Mouse (Mus musculus): ENCODE measurements around the gene Amy2a1.
"Not testable (repeated sequence)": the region's sequence is repeated elsewhere in the genome, so short reads cannot be mapped to it uniquely, and the experiment has no call there.

Gene Amy2a1

DNA sequence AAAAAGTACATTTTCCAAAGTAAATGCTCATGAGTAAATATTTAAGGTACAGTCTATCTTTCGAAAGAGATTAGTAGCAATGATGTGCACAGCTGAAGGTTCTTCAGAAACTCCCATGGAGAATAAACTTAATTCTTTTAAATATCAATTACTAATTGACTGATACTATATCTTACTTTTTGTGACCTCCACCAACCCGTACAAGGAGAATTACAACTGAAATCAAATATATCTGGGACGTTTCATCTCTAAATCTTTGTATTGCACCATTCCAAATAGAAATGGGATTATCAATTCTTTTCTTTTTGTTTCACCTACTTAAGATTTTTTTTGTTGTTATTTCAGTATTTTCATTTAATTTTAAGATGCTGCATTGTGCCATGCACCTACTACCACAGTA lies at the start of gene Amy2a1:
Amy2a1 (minus strand) TSS at position 101 of the 400 bp plus-strand sequence.
- DNase-seq (ENCODE audit: low spot score) = not testable (repeated sequence)

DNA sequence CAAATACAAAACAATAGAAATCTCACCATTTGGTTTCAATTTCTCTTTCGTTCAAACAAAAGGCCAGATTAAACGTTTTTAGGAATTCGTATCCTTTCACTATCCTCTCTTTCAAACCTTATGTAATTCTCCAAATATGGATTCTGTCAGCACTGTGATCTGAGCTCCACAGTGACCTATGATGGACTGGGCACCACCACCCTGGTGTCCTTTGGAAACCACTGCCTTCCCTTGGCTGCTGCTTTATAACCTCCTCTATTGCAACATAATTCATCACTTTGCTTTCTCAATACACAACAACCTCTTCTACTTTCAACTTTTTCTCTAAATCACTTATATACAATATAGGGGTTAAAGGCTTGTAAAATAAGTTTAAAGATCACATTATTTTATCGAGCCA lies 42.4 kb upstream of the Amy2a1 start:
- DNase-seq (ENCODE audit: low spot score) = no peak

- no peak for DNase-seq (ENCODE audit: low spot score)
These were observed 41.9 kb upstream of the Amy2a1 start for GRCm38 (mm10) chr3:113574138-113574537.

DNA sequence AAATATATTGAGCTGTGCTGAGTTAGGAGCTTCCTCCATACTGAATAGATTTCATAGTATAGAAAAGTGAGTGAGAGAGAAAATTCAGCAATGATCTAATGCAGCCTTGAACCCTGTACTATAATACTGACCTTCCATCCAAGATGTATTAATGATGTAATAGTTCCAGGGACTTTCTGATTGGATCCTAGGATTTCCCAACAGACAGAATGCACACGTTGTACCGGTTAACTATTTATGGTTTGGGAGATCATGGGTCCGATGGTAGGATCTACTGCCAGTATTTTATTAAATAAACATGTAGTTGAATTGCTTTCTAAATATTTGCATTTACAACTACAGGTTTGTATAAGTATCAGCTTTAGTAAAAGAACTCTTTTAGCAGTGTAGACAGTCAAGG lies 39.9 kb upstream of the Amy2a1 start:
- DNase-seq (ENCODE audit: low spot score) = no peak

- DNase-seq (ENCODE audit: low spot score) = peak; percentile 8
These were observed 7.5 kb upstream of the Amy2a1 start for GRCm38 (mm10) chr3:113539692-113540091.

Data from lung, postnatal 25 days (tissue).